ENCODE assay signal across 22 mouse cellular contexts in the genomic region with DNA sequence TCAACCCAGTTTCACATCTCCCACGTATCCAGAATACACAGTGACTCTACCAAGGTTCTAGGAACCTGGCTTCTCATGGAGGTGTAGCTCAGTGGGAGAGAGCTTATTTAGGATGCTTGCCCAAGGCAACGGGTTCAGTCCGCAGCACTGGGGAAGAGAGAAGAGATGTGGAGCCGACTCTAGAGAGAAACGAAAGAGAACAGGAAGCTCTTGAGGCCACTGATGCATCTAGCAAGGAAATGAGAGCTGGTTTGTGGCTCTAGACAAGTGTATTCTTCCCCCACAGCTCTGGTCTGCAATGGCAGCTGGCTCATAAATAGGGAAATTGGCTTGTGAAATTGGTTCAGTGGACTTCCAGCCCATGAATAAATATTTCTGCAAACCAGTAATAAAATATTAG. TPM values are rescaled to one million over a fixed set of nuclear protein-coding genes. Genes with fewer than 3 reads are reported as not detected.
DNase-seq lines count a peak whose midpoint lies in the region; ATAC-seq and TF ChIP-seq lines count a peak whose summit lies in the region.
"Had no signal": no experiment of that assay in that cellular context is flagged by ENCODE, and none has a peak within 500 bp of the region (broad histone marks: within the 10 kb centered on the region; RNA-seq: fewer than 3 reads in every experiment).

No protein-coding gene starts in this region.

- peaks cover 68% of the 10 kb centered on the region for H3K4me1 ChIP-seq in megakaryocyte, embryonic 14.5 days
- H3K4me1 ChIP-seq in intestine, postnatal 0 days (replicated peaks; ENCODE audit: control insufficient read depth, insufficient read depth, low read length), result no peaks in the 10 kb centered on the region
- H3K4me1 ChIP-seq: embryonic facial prominence, embryonic 10.5 days; forebrain, embryonic 13.5 days; heart, embryonic 12.5 days had no signal

- H3K4me3 ChIP-seq in megakaryocyte, embryonic 14.5 days (replicated peaks), result peak overlapping the region; percentile 73
- H3K4me3 ChIP-seq in intestine, postnatal 0 days (ENCODE audit: low read depth, low read length), result no peak overlapping the region
- H3K4me3 ChIP-seq: embryonic facial prominence, embryonic 10.5 days; forebrain, embryonic 13.5 days; gastrocnemius, adult 2 months; heart, adult 2 months; heart, embryonic 12.5 days had no signal

- peaks cover 27% of the 10 kb centered on the region for H3K27me3 ChIP-seq in megakaryocyte, embryonic 14.5 days (replicated peaks)
- H3K27me3 ChIP-seq in intestine, postnatal 0 days (replicated peaks; ENCODE audit: control insufficient read depth, insufficient read depth, low read length), result no peaks in the 10 kb centered on the region
- H3K27me3 ChIP-seq: forebrain, embryonic 13.5 days had no signal

- H3K4me2 ChIP-seq in intestine, postnatal 0 days (replicated peaks; ENCODE audit: low read depth), result no peak overlapping the region
- H3K4me2 ChIP-seq: forebrain, embryonic 13.5 days; heart, embryonic 12.5 days had no signal

- H3K9me3 ChIP-seq in megakaryocyte, embryonic 14.5 days, result peaks cover 10% of the 10 kb centered on the region
- H3K9me3 ChIP-seq in intestine, postnatal 0 days (ENCODE audit: control insufficient read depth), result no peaks in the 10 kb centered on the region
- H3K9me3 ChIP-seq: embryonic facial prominence, embryonic 10.5 days; forebrain, embryonic 13.5 days had no signal

- H3K27ac ChIP-seq in intestine, postnatal 0 days (ENCODE audit: low read depth, low read length), result no peak overlapping the region
- H3K27ac ChIP-seq: embryonic facial prominence, embryonic 10.5 days; forebrain, embryonic 13.5 days; gastrocnemius, adult 2 months; heart, adult 2 months had no signal

- no peak for TF ChIP-seq CTCF in intestine, postnatal 0 days (IDR thresholded peaks at IDR 0.05; ENCODE audit: low read depth)

- DNase-seq in spleen, postnatal 36 days (ENCODE audit: low spot score in 2 of 2), result peak; percentile 46 to 48
- no peak for DNase-seq in spleen, postnatal 10 days (ENCODE audit: low spot score in 2 of 2)
- DNase-seq in layer of hippocampus, postnatal 25 days (ENCODE audit: extremely low spot score in 1 of 2, low spot score in 1 of 2), result no peak
- DNase-seq in right cerebral cortex, adult 2 months (ENCODE audit: low spot score in 2 of 2), result no peak
- DNase-seq: adrenal gland, postnatal 14 days; cerebellum, adult 18-20 months; cerebellum, adult 9-11 months; cerebellum, postnatal 36 days; forebrain, postnatal 0 days; gastrocnemius, adult 2 months; gastrocnemius, postnatal 25 days; heart, adult 2 months had no signal

- no peak overlapping the region for H3K9ac ChIP-seq in intestine, postnatal 0 days (ENCODE audit: low read depth, low read length)
- H3K9ac ChIP-seq: forebrain, embryonic 13.5 days; forebrain, postnatal 0 days; heart, embryonic 12.5 days had no signal

- peaks cover 8% of the 10 kb centered on the region for H3K36me3 ChIP-seq in megakaryocyte, embryonic 14.5 days (replicated peaks; ENCODE audit: low read length)
- no peaks in the 10 kb centered on the region for H3K36me3 ChIP-seq in intestine, postnatal 0 days (ENCODE audit: control insufficient read depth, insufficient read depth)
- H3K36me3 ChIP-seq: embryonic facial prominence, embryonic 10.5 days; heart, embryonic 12.5 days had no signal

- 69% methylated on average over 5 of the region's 5 CpGs for WGBS in intestine, postnatal 0 days

- ATAC-seq in granulocyte monocyte progenitor cell, adult 5-6 weeks (replicated peaks; ENCODE audit: poor library complexity, severe bottlenecking), result peak; percentile 94
- no peak for ATAC-seq in intestine, postnatal 0 days
- ATAC-seq: activated CD4-positive, CD25-positive, alpha-beta regulatory T cell, adult 4 months; CD4-positive, CD25-positive, alpha-beta regulatory T cell, adult 4 months; forebrain, embryonic 13.5 days; forebrain, postnatal 0 days; hindbrain, embryonic 16.5 days had no signal

RNA-seq across cellular contexts. Expression of a gene that starts 29.6 kb away (rescaled TPM):
- total RNA-seq in granulocyte monocyte progenitor cell, adult 5-6 weeks (2014; fragmentation: Nextera tagmentation), result not detected in 2 replicates
- not detected in 2 replicates for total RNA-seq in granulocyte monocyte progenitor cell, adult 5-6 weeks (2017)
- 1.5 TPM in 1 of 2 replicates, not detected in the other for polyA plus RNA-seq in megakaryocyte, embryonic 14.5 days (2012; ENCODE audit: insufficient read depth, low replicate concordance)
- 1 to 10 TPM; 5.8 to 5.9 TPM for total RNA-seq in layer of hippocampus, postnatal 25 days (2021)
- 0.85 TPM in 2 replicates for polyA plus RNA-seq in intestine, postnatal 0 days (2015; fragmentation: Nextera tagmentation; extraction: Ambion mirVana)
- total RNA-seq: MEL had no signal
- polyA plus RNA-seq: activated CD4-positive, CD25-positive, alpha-beta regulatory T cell, adult 4 months; CD4-positive, CD25-positive, alpha-beta regulatory T cell, adult 4 months had no signal

RNA-seq across cellular contexts. Expression of a gene that starts 48.6 kb away (rescaled TPM):
- 11.2 and 15.4 TPM in 2 replicates for total RNA-seq in granulocyte monocyte progenitor cell, adult 5-6 weeks (2014; fragmentation: Nextera tagmentation)
- total RNA-seq in granulocyte monocyte progenitor cell, adult 5-6 weeks (2017), result 11.7 and 12.6 TPM in 2 replicates
- 3.2 and 15.8 TPM in 2 replicates for polyA plus RNA-seq in megakaryocyte, embryonic 14.5 days (2012; ENCODE audit: insufficient read depth, low replicate concordance)
- 10 to 100 TPM; 36.4 to 37.7 TPM for total RNA-seq in layer of hippocampus, postnatal 25 days (2021)
- 12.0 and 12.4 TPM in 2 replicates for polyA plus RNA-seq in intestine, postnatal 0 days (2015; fragmentation: Nextera tagmentation; extraction: Ambion mirVana)

RNA-seq across cellular contexts. Expression of a gene that starts 50.9 kb away (rescaled TPM):
- total RNA-seq in granulocyte monocyte progenitor cell, adult 5-6 weeks (2014; fragmentation: Nextera tagmentation), result 45.2 and 50.6 TPM in 2 replicates
- 13.5 and 17.9 TPM in 2 replicates for total RNA-seq in granulocyte monocyte progenitor cell, adult 5-6 weeks (2017)
- 5.9 TPM in 1 of 2 replicates, not detected in the other for polyA plus RNA-seq in megakaryocyte, embryonic 14.5 days (2012; ENCODE audit: insufficient read depth, low replicate concordance)
- total RNA-seq in layer of hippocampus, postnatal 25 days (2021), result 1 to 10 TPM; 6.3 to 9.9 TPM
- polyA plus RNA-seq in intestine, postnatal 0 days (2015; fragmentation: Nextera tagmentation; extraction: Ambion mirVana), result 16.5 and 17.8 TPM in 2 replicates

Comparison
In these comparisons a context has a peak if more than half of its experiments do, and no peak if none do; other contexts are left out.
1. DNase-seq: peak in spleen, postnatal 36 days (2 of 2); none in spleen, postnatal 10 days (0 of 2), layer of hippocampus, postnatal 25 days (0 of 2) and right cerebral cortex, adult 2 months (0 of 2).
2. RNA of a gene that starts 29.6 kb away (total RNA-seq): 5.8 to 5.9 TPM in layer of hippocampus, postnatal 25 days; not detected in granulocyte monocyte progenitor cell, adult 5-6 weeks; every median in the first group is over 4 times any median in the second.